Mouse (Mus musculus) neural tube, embryonic 11.5 days (tissue): ENCODE data around the gene Ugt1a5. TPM values are rescaled to one million over a fixed set of nuclear protein-coding genes. Genes with fewer than 3 reads are reported as not detected.

ENCODE experiments used
- ATAC-seq: fragments of 200-750 bp; cut with Nextera tagmentation; 2 replicates; pipeline ENCODE4 v1.8.0; 2017; ENCODE audit warnings: moderate number of reproducible peaks, mild to moderate bottlenecking, moderate TSS enrichment, moderate library complexity; ENCODE audit not compliant: insufficient read depth, low FRiP score, low TSS enrichment
- DNase-seq: peaks from one replicate; pipeline ENCODE4 v3.0.0-alpha.2; 2015; ENCODE audit warnings: low spot score
- H3K27ac ChIP-seq: fragments of 300-500 bp; sonication (generic); 2 replicates; pipeline ENCODE4 v1.5.1; 2014; ENCODE audit warnings: low read depth, mild to moderate bottlenecking, low read length
- H3K27me3 ChIP-seq: fragments of 300-500 bp; sonication (generic); 2 replicates; pipeline ENCODE4 v1.6.1; 2014; ENCODE audit warnings: mild to moderate bottlenecking, low read length, mixed read lengths; ENCODE audit not compliant: control insufficient read depth, insufficient read depth
- H3K36me3 ChIP-seq: fragments of 300-500 bp; sonication (generic); 2 replicates; pipeline ENCODE4 v1.6.1; 2014; ENCODE audit warnings: mild to moderate bottlenecking, low read length, moderate library complexity, mixed read lengths; ENCODE audit not compliant: control insufficient read depth, insufficient read depth
- H3K4me1 ChIP-seq: fragments of 300-500 bp; sonication (generic); 2 replicates; pipeline ENCODE4 v1.6.1; 2014; ENCODE audit warnings: low read length, mixed read lengths; ENCODE audit not compliant: control insufficient read depth, insufficient read depth
- H3K4me2 ChIP-seq: fragments of 300-500 bp; sonication (generic); 2 replicates; pipeline ENCODE4 v1.6.1; 2014; ENCODE audit warnings: low read depth, mild to moderate bottlenecking, moderate library complexity
- H3K4me3 ChIP-seq: fragments of 300-500 bp; sonication (generic); 2 replicates; pipeline ENCODE4 v1.5.1; 2014; ENCODE audit warnings: low read depth, low read length
- H3K9ac ChIP-seq: fragments of 300-500 bp; sonication (generic); 2 replicates; pipeline ENCODE4 v1.6.1; 2014; ENCODE audit warnings: mild to moderate bottlenecking, low read length
- H3K9me3 ChIP-seq: fragments of 300-500 bp; sonication (generic); 2 replicates; pipeline ENCODE4 v1.6.1; 2016; ENCODE audit warnings: low read length; ENCODE audit not compliant: control insufficient read depth
- WGBS: fragments of 180-500 bp; shearing (Covaris S2); extraction: QIAGEN DNeasy Blood & Tissue Kit; methylation state at CpG from one replicate; pipeline ENCODE4 v1.1.7; 2014; 5-methylcytosine and 5-hydroxymethylcytosine counted together
- polyA plus RNA-seq: library from polyadenylated mRNA; unstranded; fragments of >200 nt; fragmentation: Nextera tagmentation; extraction: Ambion mirVana; gene quantifications from 2 replicates; pipeline ENCODE4 v1.2.1, GENCODE M21; 2014

Ugt1a5 gene
- polyA plus RNA-seq, 1 experiment from 2014 or later = not detected

- 67% methylated on average over 4 of the region's 4 CpGs for WGBS
- no peak for ATAC-seq
These were observed 70.1 kb downstream of the Ugt1a5 start for GRCm38 (mm10) chr1:88235894-88236415.

GRCm38 (mm10) chr1:88237311-88237710, 71.5 kb downstream of the Ugt1a5 start:
- no peaks in the 10 kb centered on the region for H3K27me3 ChIP-seq
- H3K9me3 ChIP-seq = peaks cover 94% of the 10 kb centered on the region
- no peaks in the 10 kb centered on the region for H3K4me1 ChIP-seq
- H3K9ac ChIP-seq = no peak overlapping the region
- H3K4me2 ChIP-seq = no peak overlapping the region
- whole genome bisulfite sequencing = 82% methylated on average over 5 of the region's 5 CpGs
- H3K27ac ChIP-seq = no peak overlapping the region
- DNase-seq = no peak
- ATAC-seq = no peak
- H3K4me3 ChIP-seq = no peak overlapping the region
- H3K36me3 ChIP-seq = 0 out of 2 replicates have a peak, but pooled peaks cover 2% of the 10 kb centered on the region

More at GRCm38 (mm10) chr1:88235894-88236415, 70.1 kb downstream of the Ugt1a5 start:
- Histone ChIP-seq H3K27ac (no peak overlapping the region), H3K36me3 (0 out of 2 replicates have a peak, but pooled peaks cover 2% of the 10 kb centered on the region), H3K27me3 (no peaks in the 10 kb centered on the region), H3K4me2 (no peak overlapping the region), H3K9me3 (peaks cover 96% of the 10 kb centered on the region), H3K9ac (no peak overlapping the region), H3K4me1 (no peaks in the 10 kb centered on the region), H3K4me3 (no peak overlapping the region)
- DNase-seq = no peak

- Histone ChIP-seq H3K27me3 (no peaks in the 10 kb centered on the region), H3K27ac (no peak overlapping the region), H3K9ac (no peak overlapping the region), H3K4me3 (no peak overlapping the region), H3K4me1 (no peaks in the 10 kb centered on the region), H3K9me3 (peaks cover 94% of the 10 kb centered on the region), H3K4me2 (no peak overlapping the region), H3K36me3 (0 out of 2 replicates have a peak, but pooled peaks cover 2% of the 10 kb centered on the region)
- ATAC-seq (no peak), DNase-seq (no peak)
- 81% methylated on average over 6 of the region's 6 CpGs for WGBS
These were observed 73.0 kb downstream of the Ugt1a5 start for GRCm38 (mm10) chr1:88238771-88239170.

GRCm38 (mm10) chr1:88240072-88240471, 74.3 kb downstream of the Ugt1a5 start:
- H3K27me3 ChIP-seq = no peaks in the 10 kb centered on the region
- 70% methylated on average over 5 of the region's 5 CpGs for WGBS
- ATAC-seq (no peak), DNase-seq (no peak)
- H3K4me3 ChIP-seq = no peak overlapping the region
- H3K27ac ChIP-seq = no peak overlapping the region
- H3K9ac ChIP-seq = no peak overlapping the region
- no peak overlapping the region for H3K4me2 ChIP-seq
- no peaks in the 10 kb centered on the region for H3K4me1 ChIP-seq
- H3K9me3 ChIP-seq = peaks cover 93% of the 10 kb centered on the region
- 0 out of 2 replicates have a peak, but pooled peaks cover 4% of the 10 kb centered on the region for H3K36me3 ChIP-seq

- Histone ChIP-seq H3K4me3 (no peak overlapping the region), H3K9ac (no peak overlapping the region), H3K36me3 (0 out of 2 replicates have a peak, but pooled peaks cover 4% of the 10 kb centered on the region), H3K4me2 (no peak overlapping the region), H3K9me3 (peaks cover 93% of the 10 kb centered on the region), H3K4me1 (no peaks in the 10 kb centered on the region), H3K27ac (no peak overlapping the region), H3K27me3 (no peaks in the 10 kb centered on the region)
- WGBS = 75% methylated on average over 4 of the region's 4 CpGs
- ATAC-seq (no peak), DNase-seq (no peak)
These were observed 74.8 kb downstream of the Ugt1a5 start for GRCm38 (mm10) chr1:88240579-88240978.

- H3K9me3 ChIP-seq = peaks cover 97% of the 10 kb centered on the region
- H3K27ac ChIP-seq = no peak overlapping the region
- 0 out of 2 replicates have a peak, but pooled peaks cover 3% of the 10 kb centered on the region for H3K36me3 ChIP-seq
- WGBS = 65% methylated on average over 5 of the region's 5 CpGs
- H3K4me1 ChIP-seq = no peaks in the 10 kb centered on the region
- no peaks in the 10 kb centered on the region for H3K27me3 ChIP-seq
- no peak overlapping the region for H3K9ac ChIP-seq
- H3K4me2 ChIP-seq = no peak overlapping the region
- no peak for DNase-seq
- H3K4me3 ChIP-seq = no peak overlapping the region
- ATAC-seq = no peak
These were observed 78.0 kb downstream of the Ugt1a5 start for GRCm38 (mm10) chr1:88243861-88244260.

GRCm38 (mm10) chr1:88245881-88246280, 80.1 kb downstream of the Ugt1a5 start:
- H3K4me2 ChIP-seq = no peak overlapping the region
- WGBS = 78% methylated on average over 6 of the region's 6 CpGs
- H3K9me3 ChIP-seq = peaks cover 97% of the 10 kb centered on the region

GRCm38 (mm10) chr1:88246386-88246785, 80.6 kb downstream of the Ugt1a5 start:
- Histone ChIP-seq H3K27ac (no peak overlapping the region), H3K9me3 (peaks cover 97% of the 10 kb centered on the region), H3K27me3 (no peaks in the 10 kb centered on the region), H3K4me3 (no peak overlapping the region), H3K9ac (no peak overlapping the region), H3K4me2 (no peak overlapping the region), H3K4me1 (no peaks in the 10 kb centered on the region), H3K36me3 (0 out of 2 replicates have a peak, but pooled peaks cover 2% of the 10 kb centered on the region)
- 48% methylated on average over 6 of the region's 6 CpGs for WGBS
- DNase-seq (no peak), ATAC-seq (no peak)

More at GRCm38 (mm10) chr1:88245881-88246280, 80.1 kb downstream of the Ugt1a5 start:
- Histone ChIP-seq H3K36me3 (0 out of 2 replicates have a peak, but pooled peaks cover 2% of the 10 kb centered on the region), H3K27me3 (no peaks in the 10 kb centered on the region), H3K4me1 (no peaks in the 10 kb centered on the region), H3K4me3 (no peak overlapping the region), H3K9ac (no peak overlapping the region), H3K27ac (no peak overlapping the region)
- ATAC-seq (no peak), DNase-seq (no peak)

GRCm38 (mm10) chr1:88247660-88248059, 81.8 kb downstream of the Ugt1a5 start:
- H3K9ac ChIP-seq = no peak overlapping the region
- peaks cover 96% of the 10 kb centered on the region for H3K9me3 ChIP-seq
- 0 out of 2 replicates have a peak, but pooled peaks cover 2% of the 10 kb centered on the region for H3K36me3 ChIP-seq
- H3K27me3 ChIP-seq = no peaks in the 10 kb centered on the region
- no peaks in the 10 kb centered on the region for H3K4me1 ChIP-seq
- H3K4me2 ChIP-seq = no peak overlapping the region
- no peak overlapping the region for H3K27ac ChIP-seq
- DNase-seq = no peak
- no peak overlapping the region for H3K4me3 ChIP-seq
- WGBS = 56% methylated on average over 2 of the region's 2 CpGs
- no peak for ATAC-seq
